Mouse (Mus musculus): Measurements from ENCODE around the gene Mob3a. TPM values are rescaled to one million over a fixed set of nuclear protein-coding genes. Genes with fewer than 3 reads are reported as not detected.

The Mob3a gene
- polyA plus RNA-seq, 1 experiment from 2014 or later = 52.7 TPM

- H3K4me1 ChIP-seq (ENCODE audit: control insufficient read depth, insufficient read depth, low read length) = peaks cover 17% of the 10 kb centered on the region
- H3K9ac ChIP-seq (ENCODE audit: low read length) = no peak overlapping the region
- H3K4me2 ChIP-seq = no peak overlapping the region
- H3K9me3 ChIP-seq (ENCODE audit: control insufficient read depth, low read length) = no peaks in the 10 kb centered on the region
- H3K4me3 ChIP-seq (ENCODE audit: low read depth, low read length) = no peak overlapping the region
- H3K27ac ChIP-seq (ENCODE audit: low read depth, low read length) = no peak overlapping the region
- no peak for DNase-seq (ENCODE audit: low spot score, missing footprints)
- 70% methylated on average over 1 of the region's 1 CpGs for WGBS
- H3K27me3 ChIP-seq (ENCODE audit: control insufficient read depth, insufficient read depth, low read length) = no peaks in the 10 kb centered on the region
- ATAC-seq (ENCODE audit: low FRiP score) = no peak
- H3K36me3 ChIP-seq (ENCODE audit: control insufficient read depth, insufficient read depth, low read length) = no peaks in the 10 kb centered on the region
Observed at GRCm38 (mm10) chr10:80738657-80739056, 36.9 kb upstream of the Mob3a start.

- WGBS = 86% methylated on average over 5 of the region's 5 CpGs
- Histone ChIP-seq H3K27me3 (ENCODE audit: control insufficient read depth, insufficient read depth, low read length) (no peaks in the 10 kb centered on the region), H3K27ac (ENCODE audit: low read depth, low read length) (no peak overlapping the region), H3K4me2 (no peak overlapping the region), H3K9ac (ENCODE audit: low read length) (no peak overlapping the region), H3K4me1 (ENCODE audit: control insufficient read depth, insufficient read depth, low read length) (peaks cover 13% of the 10 kb centered on the region), H3K9me3 (ENCODE audit: control insufficient read depth, low read length) (no peaks in the 10 kb centered on the region), H3K4me3 (ENCODE audit: low read depth, low read length) (no peak overlapping the region), H3K36me3 (ENCODE audit: control insufficient read depth, insufficient read depth, low read length) (0 out of 2 replicates have a peak, but pooled peaks cover 2% of the 10 kb centered on the region)
- ATAC-seq (ENCODE audit: low FRiP score) (no peak), DNase-seq (ENCODE audit: low spot score, missing footprints) (no peak)
Observed at GRCm38 (mm10) chr10:80736731-80737130, 35.0 kb upstream of the Mob3a start.

DNA sequence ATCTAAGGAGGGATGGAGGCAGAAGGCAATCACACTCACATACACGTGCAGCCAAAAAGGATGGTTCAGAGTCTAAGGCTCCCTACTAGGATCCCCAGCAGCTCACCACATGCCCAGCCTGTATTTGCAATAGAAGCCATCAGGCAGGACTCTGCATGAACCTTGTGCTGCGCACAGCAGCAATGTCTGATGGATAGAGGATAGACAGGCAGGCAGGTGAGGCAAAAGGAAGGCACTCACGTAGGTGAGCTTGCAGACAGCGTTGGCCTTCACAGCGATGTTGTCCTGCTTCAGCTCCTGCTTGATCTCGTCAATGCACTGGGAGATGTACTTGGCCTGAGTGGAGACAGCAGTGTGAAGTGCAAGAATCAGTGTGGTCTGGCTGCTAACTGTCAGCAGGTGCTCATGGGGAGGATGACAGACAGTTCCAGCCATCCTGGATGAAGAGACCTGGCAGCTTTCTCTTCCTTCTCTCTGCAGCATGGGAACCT lies 30.9 kb upstream of the Mob3a start:
- Histone ChIP-seq H3K27ac (ENCODE audit: low read depth, low read length) (no peak overlapping the region), H3K4me1 (ENCODE audit: control insufficient read depth, insufficient read depth, low read length) (no peaks in the 10 kb centered on the region), H3K36me3 (ENCODE audit: control insufficient read depth, insufficient read depth, low read length) (peaks cover 25% of the 10 kb centered on the region), H3K27me3 (ENCODE audit: control insufficient read depth, insufficient read depth, low read length) (no peaks in the 10 kb centered on the region), H3K9ac (ENCODE audit: low read length) (no peak overlapping the region), H3K9me3 (ENCODE audit: control insufficient read depth, low read length) (no peaks in the 10 kb centered on the region), H3K4me3 (ENCODE audit: low read depth, low read length) (no peak overlapping the region), H3K4me2 (no peak overlapping the region)
- ATAC-seq (ENCODE audit: low FRiP score) = no peak
- DNase-seq (ENCODE audit: low spot score, missing footprints) = no peak
- WGBS = 97% methylated on average over 6 of the region's 6 CpGs

DNA sequence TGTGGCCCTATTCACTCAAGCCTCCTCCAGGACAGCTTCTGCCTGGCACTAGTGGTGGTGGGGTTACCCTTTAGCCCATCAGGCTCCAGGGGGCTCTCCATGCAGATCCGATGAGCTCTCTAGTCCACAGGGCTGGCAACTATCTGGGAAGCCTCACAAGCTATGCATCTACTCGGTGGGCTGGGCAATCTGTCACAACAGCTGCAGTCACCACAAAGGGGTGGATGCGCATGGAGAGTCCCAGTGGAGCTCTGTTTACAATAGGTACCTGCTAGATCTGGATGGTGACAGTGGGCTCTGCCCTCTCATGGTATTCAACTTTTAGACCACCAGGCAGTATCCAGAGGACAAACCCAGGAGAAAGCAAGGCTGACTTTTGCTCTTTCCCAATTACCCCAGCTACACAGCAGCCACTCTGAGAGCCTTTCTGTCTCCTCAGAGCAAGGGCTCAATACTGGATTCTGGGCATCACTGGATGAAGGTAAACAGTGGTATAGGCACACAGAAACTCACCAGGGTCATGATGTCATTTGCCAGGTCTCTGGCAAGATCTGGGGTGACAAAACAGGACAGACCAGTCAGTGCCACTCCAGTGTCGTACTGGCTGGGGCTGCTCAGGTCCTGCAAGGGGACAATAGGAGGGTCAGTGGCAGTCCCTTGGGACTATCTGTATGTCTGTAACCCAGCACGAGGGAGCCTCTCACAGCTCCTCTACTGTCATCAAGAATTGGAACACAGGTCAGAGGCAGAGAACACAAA lies 25.8 kb upstream of the Mob3a start:
- no peak for DNase-seq (ENCODE audit: low spot score, missing footprints)
- 87% methylated on average over 5 of the region's 5 CpGs for WGBS
- no peak for ATAC-seq (ENCODE audit: low FRiP score)
- Histone ChIP-seq H3K4me2 (no peak overlapping the region), H3K27ac (ENCODE audit: low read depth, low read length) (no peak overlapping the region), H3K4me1 (ENCODE audit: control insufficient read depth, insufficient read depth, low read length) (no peaks in the 10 kb centered on the region), H3K36me3 (ENCODE audit: control insufficient read depth, insufficient read depth, low read length) (peaks cover 46% of the 10 kb centered on the region), H3K27me3 (ENCODE audit: control insufficient read depth, insufficient read depth, low read length) (no peaks in the 10 kb centered on the region), H3K9me3 (ENCODE audit: control insufficient read depth, low read length) (no peaks in the 10 kb centered on the region), H3K4me3 (ENCODE audit: low read depth, low read length) (no peak overlapping the region), H3K9ac (ENCODE audit: low read length) (no peak overlapping the region)

GRCm38 (mm10) chr10:80717281-80717680 lies 15.5 kb upstream of the Mob3a start:
- Histone ChIP-seq H3K4me1 (ENCODE audit: control insufficient read depth, insufficient read depth, low read length) (no peaks in the 10 kb centered on the region), H3K4me2 (no peak overlapping the region), H3K27me3 (ENCODE audit: control insufficient read depth, insufficient read depth, low read length) (no peaks in the 10 kb centered on the region), H3K9ac (ENCODE audit: low read length) (no peak overlapping the region), H3K4me3 (ENCODE audit: low read depth, low read length) (no peak overlapping the region), H3K9me3 (ENCODE audit: control insufficient read depth, low read length) (no peaks in the 10 kb centered on the region), H3K27ac (ENCODE audit: low read depth, low read length) (no peak overlapping the region), H3K36me3 (ENCODE audit: control insufficient read depth, insufficient read depth, low read length) (peaks cover 70% of the 10 kb centered on the region)
- no peak for DNase-seq (ENCODE audit: low spot score, missing footprints)
- no peak for ATAC-seq (ENCODE audit: low FRiP score)
- WGBS = 74% methylated on average over 1 of the region's 1 CpGs

- DNase-seq (ENCODE audit: low spot score, missing footprints) = no peak
- H3K4me1 ChIP-seq (ENCODE audit: control insufficient read depth, insufficient read depth, low read length) = no peaks in the 10 kb centered on the region
- H3K9me3 ChIP-seq (ENCODE audit: control insufficient read depth, low read length) = no peaks in the 10 kb centered on the region
- no peak overlapping the region for H3K4me2 ChIP-seq
- WGBS = 91% methylated on average over 3 of the region's 3 CpGs
- ATAC-seq (ENCODE audit: low FRiP score) = no peak
- no peak overlapping the region for H3K27ac ChIP-seq (ENCODE audit: low read depth, low read length)
- no peaks in the 10 kb centered on the region for H3K27me3 ChIP-seq (ENCODE audit: control insufficient read depth, insufficient read depth, low read length)
- H3K36me3 ChIP-seq (ENCODE audit: control insufficient read depth, insufficient read depth, low read length) = peaks cover 68% of the 10 kb centered on the region
- H3K9ac ChIP-seq (ENCODE audit: low read length) = no peak overlapping the region
- H3K4me3 ChIP-seq (ENCODE audit: low read depth, low read length) = no peak overlapping the region
Observed at GRCm38 (mm10) chr10:80710834-80711233, 9.1 kb upstream of the Mob3a start.

DNA sequence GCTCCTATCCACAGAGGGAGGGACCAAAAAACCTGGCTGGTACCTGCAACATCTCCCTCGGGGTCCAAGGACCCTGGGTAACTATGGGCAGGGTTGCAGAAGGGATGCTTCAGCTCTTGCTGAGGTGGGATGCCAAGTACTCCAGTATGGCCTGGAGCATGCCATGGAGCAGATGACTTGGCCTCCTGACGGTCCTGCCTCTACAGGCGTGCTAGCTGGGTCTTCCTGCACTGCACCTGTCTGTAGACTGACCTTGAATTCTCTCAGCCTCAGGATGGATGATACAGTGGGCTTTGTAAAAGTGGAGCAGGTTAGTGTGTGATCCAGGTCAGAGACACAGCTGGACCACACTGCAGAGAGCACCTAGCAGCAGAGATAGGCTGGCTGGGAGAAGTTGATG lies 3.7 kb upstream of the Mob3a start:
- H3K4me3 ChIP-seq (ENCODE audit: low read depth, low read length) = no peak overlapping the region
- no peak overlapping the region for H3K27ac ChIP-seq (ENCODE audit: low read depth, low read length)
- ATAC-seq (ENCODE audit: low FRiP score) = no peak
- H3K27me3 ChIP-seq (ENCODE audit: control insufficient read depth, insufficient read depth, low read length) = no peaks in the 10 kb centered on the region
- H3K36me3 ChIP-seq (ENCODE audit: control insufficient read depth, insufficient read depth, low read length) = peaks cover 34% of the 10 kb centered on the region
- no peak overlapping the region for H3K9ac ChIP-seq (ENCODE audit: low read length)
- H3K9me3 ChIP-seq (ENCODE audit: control insufficient read depth, low read length) = no peaks in the 10 kb centered on the region
- 75% methylated on average over 3 of the region's 3 CpGs for WGBS
- no peak for DNase-seq (ENCODE audit: low spot score, missing footprints)
- no peak overlapping the region for H3K4me2 ChIP-seq
- peaks cover 16% of the 10 kb centered on the region for H3K4me1 ChIP-seq (ENCODE audit: control insufficient read depth, insufficient read depth, low read length)

GRCm38 (mm10) chr10:80705033-80705432 lies 3.3 kb upstream of the Mob3a start:
- H3K4me3 ChIP-seq (ENCODE audit: low read depth, low read length) = no peak overlapping the region
- no peaks in the 10 kb centered on the region for H3K27me3 ChIP-seq (ENCODE audit: control insufficient read depth, insufficient read depth, low read length)
- ATAC-seq (ENCODE audit: low FRiP score) = no peak
- 63% methylated on average over 3 of the region's 3 CpGs for WGBS
- H3K9ac ChIP-seq (ENCODE audit: low read length) = no peak overlapping the region
- H3K27ac ChIP-seq (ENCODE audit: low read depth, low read length) = no peak overlapping the region
- no peaks in the 10 kb centered on the region for H3K9me3 ChIP-seq (ENCODE audit: control insufficient read depth, low read length)
- peaks cover 29% of the 10 kb centered on the region for H3K36me3 ChIP-seq (ENCODE audit: control insufficient read depth, insufficient read depth, low read length)
- no peak for DNase-seq (ENCODE audit: low spot score, missing footprints)
- H3K4me2 ChIP-seq = no peak overlapping the region
- H3K4me1 ChIP-seq (ENCODE audit: control insufficient read depth, insufficient read depth, low read length) = peaks cover 16% of the 10 kb centered on the region

DNA sequence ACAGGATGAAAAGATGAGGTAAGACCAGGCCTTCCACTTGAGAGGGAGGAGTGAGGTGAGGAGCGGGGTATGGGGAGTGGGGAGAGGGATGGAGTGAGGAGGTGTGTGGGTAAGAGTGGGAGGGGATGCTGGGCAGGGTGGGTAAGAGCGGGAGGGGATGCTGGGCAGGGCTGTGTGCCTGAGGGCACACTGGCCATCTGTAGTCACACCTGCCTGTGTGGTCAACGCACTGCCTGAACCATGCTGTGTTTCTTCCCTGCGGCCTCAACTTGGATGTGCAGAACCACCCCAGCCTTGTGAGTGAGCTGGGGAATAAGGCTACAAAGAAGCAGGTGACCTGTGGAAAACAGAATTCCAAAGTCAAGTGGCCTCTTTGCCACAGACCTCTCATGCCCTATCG lies 2.6 kb upstream of the Mob3a start:
- no peak for ATAC-seq (ENCODE audit: low FRiP score)
- H3K4me1 ChIP-seq (ENCODE audit: control insufficient read depth, insufficient read depth, low read length) = peaks cover 16% of the 10 kb centered on the region
- no peaks in the 10 kb centered on the region for H3K27me3 ChIP-seq (ENCODE audit: control insufficient read depth, insufficient read depth, low read length)
- peaks cover 24% of the 10 kb centered on the region for H3K36me3 ChIP-seq (ENCODE audit: control insufficient read depth, insufficient read depth, low read length)
- H3K9ac ChIP-seq (ENCODE audit: low read length) = no peak overlapping the region
- 87% methylated on average over 5 of the region's 5 CpGs for WGBS
- H3K4me3 ChIP-seq (ENCODE audit: low read depth, low read length) = no peak overlapping the region
- no peaks in the 10 kb centered on the region for H3K9me3 ChIP-seq (ENCODE audit: control insufficient read depth, low read length)
- H3K4me2 ChIP-seq = no peak overlapping the region
- no peak overlapping the region for H3K27ac ChIP-seq (ENCODE audit: low read depth, low read length)
- no peak for DNase-seq (ENCODE audit: low spot score, missing footprints)

All from midbrain, embryonic 11.5 days (tissue).